Mouse (Mus musculus) erythroid progenitor cell, adult 5-6 weeks (primary cell): Measurements from ENCODE around the gene Mgll. TPM values are rescaled to one million over a fixed set of nuclear protein-coding genes. Genes with fewer than 3 reads are reported as not detected.

Experiments
- ATAC-seq: replicated peaks from 2 replicates; pipeline ENCODE4 v1.8.0; 2016; ENCODE audit warnings: moderate number of reproducible peaks, mild to moderate bottlenecking, moderate TSS enrichment, inconsistent platforms; ENCODE audit not compliant: poor library complexity, low FRiP score, severe bottlenecking
- total RNA-seq, 2 experiments: library from RNA; stranded (forward) in 1 of 2; stranded (reverse) in 1 of 2; fragments of 150-400 nt in 1 of 2; fragments of 186-747, 209-891 nt in 1 of 2; gene quantifications; 2 replicates each; pipeline versions ENCODE4 v1.2.3 to v1.2.4; 2015 to 2017; ENCODE audit warnings: low replicate concordance in 2 of 2

The Mgll gene
- total RNA-seq, 2 experiments from 2014 or later = 92.5 to 114 TPM

DNA sequence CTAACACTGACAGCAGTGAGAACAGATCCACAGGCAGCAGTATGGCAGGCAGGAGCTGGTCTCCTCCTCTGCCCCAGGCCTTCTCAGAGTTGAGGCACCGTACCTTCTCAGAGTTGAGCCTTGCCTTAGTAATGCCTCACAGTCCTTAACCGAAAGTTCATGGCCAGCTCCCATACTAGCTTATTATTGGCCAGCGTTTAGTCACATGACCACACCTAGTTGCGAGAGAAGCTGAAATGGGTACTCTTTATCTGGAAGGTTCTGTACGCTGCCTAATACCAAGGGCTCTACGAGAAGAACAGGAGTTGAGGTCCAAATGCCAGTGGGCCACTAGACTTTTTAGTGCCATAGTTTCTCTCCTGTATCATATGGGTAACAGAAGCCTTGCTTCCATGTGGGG, 97.1 kb downstream of the Mgll start:
- ATAC-seq = no peak

GRCm38 (mm10) chr6:88821901-88822300, 97.7 kb downstream of the Mgll start:
- ATAC-seq = no peak

DNA sequence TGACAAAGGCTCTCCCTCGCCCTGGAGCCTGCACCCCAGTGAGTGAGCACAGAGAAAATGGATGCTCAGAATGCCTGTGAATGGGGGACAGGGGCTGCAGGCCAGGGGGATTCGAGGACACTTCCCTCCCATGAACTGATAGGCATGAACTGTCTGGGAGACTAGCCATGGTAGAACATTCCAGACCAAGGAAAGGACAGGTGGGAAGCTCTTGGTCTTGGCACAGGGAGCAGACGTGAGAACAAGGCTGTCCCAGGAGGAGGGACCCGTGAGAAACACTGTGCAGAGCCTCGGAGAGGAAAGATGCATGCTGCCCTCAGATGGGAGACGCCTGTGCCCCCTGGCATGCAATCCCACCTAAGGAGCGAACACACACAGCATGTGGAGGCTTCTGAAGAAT, 100.0 kb downstream of the Mgll start:
- ATAC-seq = no peak

GRCm38 (mm10) chr6:88826088-88826487, 101.9 kb downstream of the Mgll start:
- ATAC-seq = no peak

DNA sequence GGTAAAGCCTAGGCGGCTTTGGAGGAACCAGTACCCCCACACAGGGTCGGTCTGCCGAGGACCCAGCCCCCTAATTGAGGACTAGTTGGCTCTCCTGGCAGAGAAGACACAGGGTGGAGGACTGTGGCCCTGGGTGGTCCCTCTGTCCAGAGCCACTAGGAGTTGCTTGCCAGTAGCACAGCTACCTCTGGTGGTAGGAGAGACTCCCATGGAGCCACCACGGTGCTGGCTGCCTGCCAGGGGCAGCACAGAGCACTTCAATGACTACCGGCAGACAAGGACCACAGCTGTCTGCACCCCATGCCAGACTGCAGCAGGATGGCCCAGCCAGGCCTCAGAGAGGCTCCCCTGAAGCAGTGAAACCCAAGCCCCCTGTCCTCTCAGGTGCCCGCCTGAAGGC, 102.3 kb downstream of the Mgll start:
- no peak; the same call in 1 of the 2 replicates for ATAC-seq

- no peak for ATAC-seq
These were observed 102.8 kb downstream of the Mgll start for GRCm38 (mm10) chr6:88826965-88827364.

GRCm38 (mm10) chr6:88827395-88828205, 103.4 kb downstream of the Mgll start:
- ATAC-seq = no peak

GRCm38 (mm10) chr6:88828206-88829009, 104.2 kb downstream of the Mgll start:
- ATAC-seq = no peak

- ATAC-seq = no peak
These were observed 105.4 kb downstream of the Mgll start for GRCm38 (mm10) chr6:88829579-88829978.

- ATAC-seq = no peak
These were observed 106.0 kb downstream of the Mgll start for GRCm38 (mm10) chr6:88830112-88830702.

- peak; percentile 50 for ATAC-seq
These were observed 107.2 kb downstream of the Mgll start for GRCm38 (mm10) chr6:88831456-88831855.

- ATAC-seq = no peak
These were observed 108.5 kb downstream of the Mgll start for GRCm38 (mm10) chr6:88832663-88833062.

DNA sequence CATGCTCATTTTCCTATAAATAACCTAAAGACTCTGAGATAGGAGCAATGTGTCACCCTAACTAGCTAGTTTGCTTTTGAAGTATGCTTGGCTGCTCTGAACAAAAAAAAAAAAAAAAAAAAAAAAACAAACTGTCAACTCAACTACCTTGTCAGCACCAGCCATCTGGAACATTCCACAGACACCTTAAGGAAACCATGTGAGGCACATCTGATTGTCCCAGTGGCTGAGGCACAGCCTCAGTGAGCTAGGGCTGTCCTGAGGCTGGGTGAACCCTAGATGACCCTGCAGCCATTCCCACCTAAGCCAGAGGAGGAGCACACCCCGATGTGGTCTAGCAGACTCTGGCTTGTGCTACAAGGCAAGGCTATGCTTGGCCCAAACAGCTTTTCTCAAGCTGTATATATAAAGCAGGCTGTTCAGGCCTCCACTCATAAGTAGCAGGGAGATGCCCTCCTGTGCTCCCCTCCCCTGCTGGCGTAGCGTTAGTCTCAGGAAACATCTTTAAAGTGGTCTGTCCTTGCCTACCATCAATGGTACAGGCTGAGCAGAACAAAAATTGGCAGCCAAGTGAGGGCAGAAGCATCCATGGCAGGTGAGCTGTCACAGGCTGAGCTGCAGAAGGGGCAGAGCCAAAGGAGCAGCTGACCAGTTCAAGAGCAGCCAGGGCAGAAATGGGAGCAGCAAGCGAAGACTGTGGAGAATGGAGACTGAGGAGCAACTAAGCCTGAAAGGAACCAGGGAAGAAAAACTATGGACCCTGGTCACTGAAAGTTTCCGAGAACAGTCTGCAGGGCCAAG, 109.3 kb downstream of the Mgll start:
- no peak for ATAC-seq

GRCm38 (mm10) chr6:88835047-88835446, 110.8 kb downstream of the Mgll start:
- ATAC-seq = peak; percentile 84

GRCm38 (mm10) chr6:88836178-88836819, 112.1 kb downstream of the Mgll start:
- ATAC-seq = no peak

DNA sequence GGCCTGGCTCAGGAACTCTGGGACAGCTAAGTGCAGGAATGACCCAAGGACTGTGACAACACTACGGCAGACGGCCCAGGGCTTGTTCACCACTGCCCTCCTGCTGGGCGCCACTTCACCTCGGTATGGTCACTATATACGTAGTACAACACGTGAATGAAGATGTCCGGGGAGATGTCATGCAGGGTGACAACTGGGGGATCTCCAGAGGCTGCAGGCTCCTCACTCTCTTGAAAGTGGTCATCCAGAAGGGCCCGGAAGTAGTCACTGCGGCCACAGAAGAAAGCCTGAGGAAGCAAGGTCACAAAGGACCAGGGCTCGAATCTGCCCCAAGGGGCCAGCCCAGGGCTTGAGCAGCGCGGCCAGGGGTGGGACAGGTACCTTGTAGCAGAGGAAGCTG, 113.8 kb downstream of the Mgll start:
- ATAC-seq = no peak

- no peak for ATAC-seq
These were observed 114.4 kb downstream of the Mgll start for GRCm38 (mm10) chr6:88838613-88839012.

- no peak for ATAC-seq
These were observed 115.1 kb downstream of the Mgll start for GRCm38 (mm10) chr6:88839135-88839970.

- ATAC-seq = no peak
These were observed 116.0 kb downstream of the Mgll start for GRCm38 (mm10) chr6:88840211-88840610.
